Mouse (Mus musculus) lung, embryonic 16.5 days (tissue): ENCODE measurements around the gene Per1. TPM values are rescaled to one million over a fixed set of nuclear protein-coding genes. Genes with fewer than 3 reads are reported as not detected.

Experiments
- ATAC-seq: fragments of 200-750 bp; cut with Nextera tagmentation; 2 replicates; pipeline ENCODE4 v1.8.0; 2017; ENCODE audit warnings: low read depth, mild to moderate bottlenecking, moderate library complexity
- H3K27ac ChIP-seq: fragments of 300-500 bp; sonication (generic); 2 replicates; pipeline ENCODE4 v1.5.1; 2014; ENCODE audit warnings: mild to moderate bottlenecking, control low read depth, low read length
- H3K27me3 ChIP-seq: fragments of 300-500 bp; sonication (generic); 2 replicates; pipeline ENCODE4 v1.6.1; 2014; ENCODE audit warnings: low read depth, low read length, mixed read lengths; ENCODE audit not compliant: control insufficient read depth, insufficient read depth
- H3K36me3 ChIP-seq: fragments of 300-500 bp; sonication (generic); 2 replicates; pipeline ENCODE4 v1.6.1; 2014; ENCODE audit warnings: low read length; ENCODE audit not compliant: control insufficient read depth, insufficient read depth
- H3K4me1 ChIP-seq: fragments of 300-500 bp; sonication (generic); replicated peaks from 2 replicates; pipeline ENCODE4 v1.6.1; 2014; ENCODE audit warnings: low read length, mixed read lengths; ENCODE audit not compliant: control insufficient read depth, insufficient read depth
- H3K4me2 ChIP-seq: fragments of 300-500 bp; sonication (generic); 2 replicates; pipeline ENCODE4 v1.6.1; 2014; ENCODE audit warnings: low read depth, low read length, control low read depth
- H3K4me3 ChIP-seq: fragments of 300-500 bp; sonication (generic); 2 replicates; pipeline ENCODE4 v1.5.1; 2014; ENCODE audit warnings: mild to moderate bottlenecking, low read length, control low read depth
- H3K9ac ChIP-seq: fragments of 300-500 bp; sonication (generic); 2 replicates; pipeline ENCODE4 v1.6.1; 2014; ENCODE audit warnings: low read length, control low read depth
- H3K9me3 ChIP-seq: fragments of 300-500 bp; sonication (generic); 2 replicates; pipeline ENCODE4 v1.6.1; 2016; ENCODE audit warnings: low read length; ENCODE audit not compliant: control insufficient read depth
- WGBS: fragments of 180-500 bp; shearing (Covaris S2); extraction: QIAGEN DNeasy Blood & Tissue Kit; methylation state at CpG from one replicate; pipeline ENCODE4 v1.1.7; 2014; 5-methylcytosine and 5-hydroxymethylcytosine counted together
- polyA plus RNA-seq: library from polyadenylated mRNA; unstranded; fragments of >200 nt; fragmentation: Nextera tagmentation; extraction: Ambion mirVana; gene quantifications from 2 replicates; pipeline ENCODE4 v1.2.1, GENCODE M21; 2015

Per1 gene
- polyA plus RNA-seq, 1 experiment from 2014 or later, result 32.4 TPM

- Histone ChIP-seq H3K9me3 (no peaks in the 10 kb centered on the region), H3K36me3 (no peaks in the 10 kb centered on the region), H3K4me1 (peaks cover 37% of the 10 kb centered on the region), H3K27me3 (no peaks in the 10 kb centered on the region), H3K4me2 (peak overlapping the region; percentile 63), H3K9ac (peak overlapping the region; percentile 67), H3K27ac (peak overlapping the region; percentile 85), H3K4me3 (peak overlapping the region; percentile 73)
- ATAC-seq, result peak; percentile 61
- 0% methylated on average over 19 of the region's 19 CpGs for WGBS
Observed at GRCm38 (mm10) chr11:69062761-69063224, 32.2 kb upstream of the Per1 start.

- ATAC-seq, result peak; percentile 58
- WGBS, result under 1% methylated on average over 31 of the region's 31 CpGs
- H3K4me3 ChIP-seq, result peak overlapping the region; percentile 73
Observed at GRCm38 (mm10) chr11:69063413-69064201, 31.4 kb upstream of the Per1 start.

GRCm38 (mm10) chr11:69064259-69065133 is 30.5 kb upstream of the Per1 start:
- Histone ChIP-seq H3K9me3 (no peaks in the 10 kb centered on the region), H3K9ac (peak overlapping the region; percentile 76), H3K4me2 (peak overlapping the region; percentile 75), H3K4me1 (peaks cover 32% of the 10 kb centered on the region), H3K4me3 (peak overlapping the region; percentile 73), H3K27ac (peak overlapping the region; percentile 70), H3K27me3 (no peaks in the 10 kb centered on the region), H3K36me3 (no peaks in the 10 kb centered on the region)
- no peak for ATAC-seq
- WGBS, result 52% methylated on average over 9 of the region's 9 CpGs

More at GRCm38 (mm10) chr11:69063413-69064201, 31.4 kb upstream of the Per1 start:
- Histone ChIP-seq H3K9ac (peak overlapping the region; percentile 76), H3K9me3 (no peaks in the 10 kb centered on the region), H3K36me3 (no peaks in the 10 kb centered on the region), H3K27ac (peak overlapping the region; percentile 85), H3K27me3 (no peaks in the 10 kb centered on the region), H3K4me1 (peaks cover 33% of the 10 kb centered on the region), H3K4me2 (peak overlapping the region; percentile 75)

- Histone ChIP-seq H3K4me2 (0 out of 2 replicates have a peak overlapping the region, but pooled peaks have one; percentile 52), H3K4me3 (no peak overlapping the region), H3K36me3 (no peaks in the 10 kb centered on the region), H3K27me3 (no peaks in the 10 kb centered on the region), H3K4me1 (peaks cover 36% of the 10 kb centered on the region), H3K27ac (no peak overlapping the region), H3K9me3 (no peaks in the 10 kb centered on the region), H3K9ac (no peak overlapping the region)
- 58% methylated on average over 3 of the region's 3 CpGs for WGBS
- no peak for ATAC-seq
Observed at GRCm38 (mm10) chr11:69065394-69065925, 29.6 kb upstream of the Per1 start.

GRCm38 (mm10) chr11:69066163-69066861 is 28.7 kb upstream of the Per1 start:
- Histone ChIP-seq H3K4me1 (peaks cover 29% of the 10 kb centered on the region), H3K4me2 (peak overlapping the region; percentile 52), H3K27me3 (no peaks in the 10 kb centered on the region), H3K4me3 (peak overlapping the region; percentile 46), H3K36me3 (no peaks in the 10 kb centered on the region), H3K9me3 (no peaks in the 10 kb centered on the region), H3K9ac (peak overlapping the region; percentile 62), H3K27ac (no peak overlapping the region)
- ATAC-seq, result no peak
- WGBS, result 1% methylated on average over 29 of the region's 29 CpGs

GRCm38 (mm10) chr11:69066956-69067355 is 28.1 kb upstream of the Per1 start:
- Histone ChIP-seq H3K9me3 (no peaks in the 10 kb centered on the region), H3K36me3 (no peaks in the 10 kb centered on the region), H3K9ac (no peak overlapping the region), H3K27ac (peak overlapping the region; percentile 11; the same call in 1 of the 2 replicates), H3K4me3 (peak overlapping the region; percentile 46), H3K4me2 (peak overlapping the region; percentile 52), H3K27me3 (no peaks in the 10 kb centered on the region), H3K4me1 (peaks cover 30% of the 10 kb centered on the region)
- no peak for ATAC-seq
- WGBS, result 8% methylated on average over 8 of the region's 8 CpGs

- Histone ChIP-seq H3K4me1 (peaks cover 35% of the 10 kb centered on the region), H3K27ac (peak overlapping the region; percentile 11), H3K4me3 (no peak overlapping the region), H3K4me2 (no peak overlapping the region), H3K9me3 (no peaks in the 10 kb centered on the region), H3K9ac (0 out of 2 replicates have a peak overlapping the region, but pooled peaks have one; percentile 26), H3K27me3 (no peaks in the 10 kb centered on the region), H3K36me3 (no peaks in the 10 kb centered on the region)
- ATAC-seq, result no peak
- 24% methylated on average over 6 of the region's 6 CpGs for WGBS
Observed at GRCm38 (mm10) chr11:69067601-69068000, 27.4 kb upstream of the Per1 start.

GRCm38 (mm10) chr11:69070093-69070492 is 24.9 kb upstream of the Per1 start:
- Histone ChIP-seq H3K9me3 (no peaks in the 10 kb centered on the region), H3K36me3 (no peaks in the 10 kb centered on the region), H3K9ac (peak overlapping the region; percentile 84), H3K27ac (peak overlapping the region; percentile 96), H3K27me3 (no peaks in the 10 kb centered on the region), H3K4me3 (peak overlapping the region; percentile 71), H3K4me1 (peaks cover 38% of the 10 kb centered on the region), H3K4me2 (peak overlapping the region; percentile 69)
- no peak for ATAC-seq
- WGBS, result 1% methylated on average over 13 of the region's 13 CpGs
